Mouse (Mus musculus): ENCODE measurements around the gene Atg9b. TPM values are rescaled to one million over a fixed set of nuclear protein-coding genes. Genes with fewer than 3 reads are reported as not detected.

The Atg9b gene
- total and polyA plus RNA-seq, 2 experiments from 2014 or later, result 5.1 to 8.0 TPM

DNA sequence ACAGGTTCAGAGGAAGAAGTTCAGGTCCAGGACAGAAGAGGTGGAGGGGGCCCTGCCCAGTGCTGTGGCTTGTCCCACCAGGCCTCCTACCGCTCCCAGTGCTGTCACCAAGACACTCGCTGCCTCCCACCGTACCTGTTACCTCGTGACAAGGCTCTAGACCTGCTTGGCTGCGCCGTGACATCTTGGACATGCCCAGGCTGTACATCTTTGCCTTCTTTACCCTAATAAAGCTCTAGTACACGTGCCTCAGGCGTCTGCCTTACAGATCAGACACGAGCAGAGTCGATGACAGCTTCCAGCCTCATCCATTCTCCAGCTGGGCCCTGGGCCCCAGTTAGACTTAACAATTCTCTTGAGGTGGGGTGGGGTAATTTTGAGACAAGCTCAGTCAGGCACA, 25.6 kb upstream of the Atg9b start:
- no peak for DNase-seq
- Histone ChIP-seq H3K4me1 (ENCODE audit: insufficient read depth) (peaks cover 3% of the 10 kb centered on the region; the same call in 1 of the 2 replicates), H3K4me2 (ENCODE audit: low read depth) (no peak overlapping the region), H3K9me3 (ENCODE audit: low read length) (no peaks in the 10 kb centered on the region), H3K27ac (ENCODE audit: low read depth, low read length) (no peak overlapping the region), H3K4me3 (ENCODE audit: low read depth, low read length) (no peak overlapping the region), H3K27me3 (ENCODE audit: insufficient read depth, low read length) (no peaks in the 10 kb centered on the region), H3K36me3 (ENCODE audit: insufficient read depth) (peaks cover 38% of the 10 kb centered on the region), H3K9ac (no peak overlapping the region)
- WGBS, result 91% methylated on average over 10 of the region's 10 CpGs
- TF ChIP-seq CTCF (IDR thresholded peaks at IDR 0.05; ENCODE audit: low read depth), result no peak
- no peak for ATAC-seq

DNA sequence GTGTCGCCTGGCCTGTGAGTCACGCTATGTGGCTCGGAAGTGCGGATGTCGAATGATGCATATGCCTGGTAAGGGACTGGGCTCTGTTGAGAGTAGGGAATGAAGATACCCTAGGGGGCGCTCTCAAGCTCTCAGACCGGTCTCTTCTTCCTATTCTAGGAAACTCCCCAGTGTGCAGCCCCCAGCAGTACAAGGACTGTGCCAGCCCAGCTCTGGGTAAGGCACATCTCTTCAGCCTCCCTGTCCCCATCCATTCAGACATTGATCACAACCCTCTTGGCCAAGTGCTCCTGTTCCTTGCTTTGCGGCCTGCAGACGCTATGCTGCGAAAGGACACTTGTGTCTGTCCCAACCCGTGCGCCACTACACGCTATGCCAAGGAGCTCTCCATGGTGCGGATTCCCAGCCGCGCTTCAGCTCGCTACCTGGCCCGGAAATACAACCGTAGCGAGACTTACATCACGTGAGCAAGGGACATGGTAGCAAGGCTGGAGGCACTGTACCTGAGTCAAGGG, 24.3 kb upstream of the Atg9b start:
- Histone ChIP-seq H3K27me3 (ENCODE audit: insufficient read depth, low read length) (no peaks in the 10 kb centered on the region), H3K36me3 (ENCODE audit: insufficient read depth) (peaks cover 34% of the 10 kb centered on the region), H3K4me2 (ENCODE audit: low read depth) (peak overlapping the region; percentile 6; the same call in 1 of the 2 replicates), H3K9ac (peak overlapping the region; percentile 35), H3K9me3 (ENCODE audit: low read length) (no peaks in the 10 kb centered on the region), H3K4me3 (ENCODE audit: low read depth, low read length) (no peak overlapping the region), H3K27ac (ENCODE audit: low read depth, low read length) (no peak overlapping the region), H3K4me1 (ENCODE audit: insufficient read depth) (no peaks in the 10 kb centered on the region; the same call in 1 of the 2 replicates)
- peak; percentile 74 for DNase-seq
- WGBS, result 2% methylated on average over 21 of the region's 21 CpGs
- peak; percentile 67 for TF ChIP-seq CTCF (IDR thresholded peaks at IDR 0.05; ENCODE audit: low read depth)
- peak; percentile 84 for ATAC-seq

DNA sequence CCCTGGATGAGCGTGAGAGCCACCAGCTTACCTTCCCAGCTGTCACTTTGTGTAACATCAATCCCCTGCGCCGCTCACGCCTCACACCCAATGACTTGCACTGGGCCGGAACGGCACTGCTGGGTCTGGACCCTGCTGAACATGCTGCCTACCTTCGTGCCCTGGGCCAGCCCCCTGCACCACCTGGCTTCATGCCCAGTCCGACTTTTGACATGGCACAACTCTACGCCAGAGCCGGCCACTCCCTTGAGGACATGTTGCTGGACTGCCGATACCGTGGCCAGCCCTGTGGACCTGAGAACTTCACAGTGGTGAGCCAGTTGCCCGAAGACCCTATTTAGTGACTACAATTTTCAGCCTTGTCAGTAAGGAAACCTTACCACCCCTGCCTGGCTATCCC, 22.0 kb upstream of the Atg9b start:
- H3K9ac ChIP-seq, result no peak overlapping the region

DNA sequence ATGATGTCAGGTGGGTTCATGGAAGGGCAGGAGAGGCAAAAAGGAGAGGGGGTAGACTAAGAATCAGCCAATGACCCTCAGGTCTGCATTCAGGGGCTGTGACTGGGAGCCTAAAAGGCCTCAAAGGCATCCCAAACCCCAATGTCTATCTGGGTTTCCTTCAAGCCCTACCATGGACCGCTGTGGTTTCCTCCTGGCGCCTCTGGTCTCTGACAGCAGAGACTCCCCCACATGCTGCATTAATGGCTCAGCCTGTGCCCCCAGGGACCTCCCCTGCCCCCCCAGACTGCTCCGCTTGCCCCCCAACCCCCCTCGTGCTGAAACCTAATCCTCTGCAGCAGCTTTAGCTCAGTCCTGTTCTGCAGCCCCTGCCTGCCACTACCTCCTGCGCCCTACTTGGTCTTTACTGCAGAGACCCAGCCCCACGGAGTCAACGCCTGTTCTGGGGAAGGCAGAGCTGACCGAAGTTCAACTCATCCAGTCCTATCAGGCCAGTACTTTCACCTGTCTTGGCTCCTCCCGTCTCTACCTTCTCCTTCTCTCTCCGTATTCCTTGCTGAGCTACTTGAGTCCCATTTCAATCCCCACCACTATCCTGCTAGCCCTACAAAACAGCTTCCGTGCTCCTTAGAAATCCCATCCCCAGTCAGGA, 21.2 kb upstream of the Atg9b start, which contains the start of gene Asic3:
Asic3 (plus strand) TSS at position 351 of the 652 bp plus-strand sequence.
- no peak for TF ChIP-seq CTCF (IDR thresholded peaks at IDR 0.05; ENCODE audit: low read depth)
- Histone ChIP-seq H3K9ac (no peak within 1 kb of the TSS), H3K9me3 (ENCODE audit: low read length) (no peaks in the 10 kb centered on the region), H3K4me2 (ENCODE audit: low read depth) (no peak within 1 kb of the TSS), H3K4me3 (ENCODE audit: low read depth, low read length) (no peak within 1 kb of the TSS), H3K36me3 (ENCODE audit: insufficient read depth) (peaks cover 8% of the 10 kb centered on the region; the same call in 1 of the 2 replicates), H3K4me1 (ENCODE audit: insufficient read depth) (no peaks in the 10 kb centered on the region; the same call in 1 of the 2 replicates), H3K27ac (ENCODE audit: low read depth, low read length) (no peak within 1 kb of the TSS), H3K27me3 (ENCODE audit: insufficient read depth, low read length) (no peaks in the 10 kb centered on the region)
- DNase-seq (no peak), ATAC-seq (no peak)
- 55% methylated on average over 11 of the region's 11 CpGs for WGBS

More for the DNA sequence above, 22.0 kb upstream of the Atg9b start:
- H3K36me3 ChIP-seq (ENCODE audit: insufficient read depth), result peaks cover 16% of the 10 kb centered on the region
- TF ChIP-seq CTCF (IDR thresholded peaks at IDR 0.05; ENCODE audit: low read depth), result no peak
- no peaks in the 10 kb centered on the region for H3K9me3 ChIP-seq (ENCODE audit: low read length)
- 86% methylated on average over 13 of the region's 13 CpGs for WGBS
- no peak overlapping the region for H3K27ac ChIP-seq (ENCODE audit: low read depth, low read length)
- no peaks in the 10 kb centered on the region; the same call in 1 of the 2 replicates for H3K4me1 ChIP-seq (ENCODE audit: insufficient read depth)
- H3K27me3 ChIP-seq (ENCODE audit: insufficient read depth, low read length), result no peaks in the 10 kb centered on the region
- H3K4me2 ChIP-seq (ENCODE audit: low read depth), result no peak overlapping the region
- DNase-seq (no peak), ATAC-seq (no peak)
- H3K4me3 ChIP-seq (ENCODE audit: low read depth, low read length), result no peak overlapping the region

DNA sequence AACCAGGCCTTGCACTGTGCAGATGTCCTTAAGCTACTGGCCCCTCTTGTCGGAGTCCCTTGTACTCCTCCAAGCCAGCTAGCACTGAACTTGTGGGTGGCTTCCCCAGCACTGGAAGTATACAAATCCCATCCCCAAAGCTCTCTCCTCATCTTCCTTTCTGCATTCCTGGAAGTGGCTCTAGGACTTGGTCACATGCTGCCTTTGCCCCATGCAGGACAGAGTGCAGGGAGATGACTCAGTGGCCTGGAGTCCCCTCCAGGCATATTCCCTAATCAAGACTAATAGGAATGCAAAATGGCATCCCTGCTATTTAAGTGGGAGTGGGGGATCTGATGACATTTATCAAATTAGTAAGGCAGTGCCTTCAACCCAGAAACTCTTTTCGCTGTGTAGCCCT, 20.1 kb upstream of the Atg9b start:
- peaks cover 12% of the 10 kb centered on the region for H3K36me3 ChIP-seq (ENCODE audit: insufficient read depth)
- H3K27me3 ChIP-seq (ENCODE audit: insufficient read depth, low read length), result no peaks in the 10 kb centered on the region
- no peaks in the 10 kb centered on the region; the same call in 1 of the 2 replicates for H3K4me1 ChIP-seq (ENCODE audit: insufficient read depth)
- WGBS, result 87% methylated on average over 2 of the region's 2 CpGs
- H3K27ac ChIP-seq (ENCODE audit: low read depth, low read length), result no peak overlapping the region
- no peak overlapping the region for H3K4me2 ChIP-seq (ENCODE audit: low read depth)
- ATAC-seq (no peak), DNase-seq (no peak)
- TF ChIP-seq CTCF (IDR thresholded peaks at IDR 0.05; ENCODE audit: low read depth), result no peak
- no peak overlapping the region for H3K9ac ChIP-seq
- H3K9me3 ChIP-seq (ENCODE audit: low read length), result no peaks in the 10 kb centered on the region
- no peak overlapping the region for H3K4me3 ChIP-seq (ENCODE audit: low read depth, low read length)

DNA sequence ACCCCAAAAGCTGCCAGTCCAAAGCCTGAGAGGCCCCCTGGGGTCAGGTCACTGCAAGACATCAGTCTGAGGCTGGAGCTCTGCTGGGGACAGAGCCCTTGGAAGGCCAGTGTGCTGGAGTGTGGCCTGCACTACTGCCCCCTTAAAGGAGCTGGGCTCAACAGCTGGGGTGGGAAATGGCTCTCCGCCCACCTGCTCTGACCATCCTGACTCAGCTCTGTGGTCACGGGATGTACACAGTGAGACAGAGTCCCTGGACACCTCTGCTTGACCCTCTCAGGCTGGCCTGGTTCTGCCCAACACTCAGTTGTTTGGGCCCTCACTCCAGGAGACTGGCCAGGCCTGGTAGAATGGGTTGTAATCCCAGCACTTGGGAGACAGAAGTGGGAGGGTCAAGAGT, 17.5 kb upstream of the Atg9b start:
- Histone ChIP-seq H3K27me3 (ENCODE audit: insufficient read depth, low read length) (no peaks in the 10 kb centered on the region), H3K9ac (no peak overlapping the region), H3K9me3 (ENCODE audit: low read length) (no peaks in the 10 kb centered on the region), H3K36me3 (ENCODE audit: insufficient read depth) (peaks cover 33% of the 10 kb centered on the region), H3K4me3 (ENCODE audit: low read depth, low read length) (no peak overlapping the region), H3K4me2 (ENCODE audit: low read depth) (no peak overlapping the region), H3K4me1 (ENCODE audit: insufficient read depth) (no peaks in the 10 kb centered on the region), H3K27ac (ENCODE audit: low read depth, low read length) (no peak overlapping the region)
- TF ChIP-seq CTCF (IDR thresholded peaks at IDR 0.05; ENCODE audit: low read depth), result no peak
- 68% methylated on average over 2 of the region's 2 CpGs for WGBS
- ATAC-seq (no peak), DNase-seq (no peak)

DNA sequence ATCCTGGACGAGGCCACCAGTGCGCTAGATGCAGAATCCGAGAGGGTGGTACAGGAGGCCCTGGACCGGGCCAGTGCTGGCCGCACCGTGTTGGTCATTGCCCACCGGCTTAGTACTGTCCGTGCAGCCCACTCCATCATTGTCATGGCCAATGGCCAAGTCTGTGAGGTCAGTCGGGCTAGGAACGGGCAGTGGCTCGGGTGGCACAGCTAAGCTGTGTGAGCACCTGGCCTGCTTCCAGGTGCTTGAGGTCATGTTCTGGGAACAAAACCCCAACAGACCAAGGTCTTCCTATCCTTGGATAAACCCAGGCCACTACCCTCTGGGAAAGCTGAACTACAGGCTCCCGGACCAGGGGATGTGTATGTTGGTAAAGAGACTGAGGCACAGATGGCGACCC, 16.7 kb upstream of the Atg9b start:
- H3K4me2 ChIP-seq (ENCODE audit: low read depth), result no peak overlapping the region
- no peak overlapping the region for H3K9ac ChIP-seq
- peaks cover 41% of the 10 kb centered on the region for H3K36me3 ChIP-seq (ENCODE audit: insufficient read depth)
- DNase-seq (no peak), ATAC-seq (no peak)
- no peak for TF ChIP-seq CTCF (IDR thresholded peaks at IDR 0.05; ENCODE audit: low read depth)
- WGBS, result 77% methylated on average over 13 of the region's 13 CpGs
- H3K9me3 ChIP-seq (ENCODE audit: low read length), result no peaks in the 10 kb centered on the region
- no peak overlapping the region for H3K27ac ChIP-seq (ENCODE audit: low read depth, low read length)
- no peaks in the 10 kb centered on the region for H3K4me1 ChIP-seq (ENCODE audit: insufficient read depth)
- no peaks in the 10 kb centered on the region for H3K27me3 ChIP-seq (ENCODE audit: insufficient read depth, low read length)
- H3K4me3 ChIP-seq (ENCODE audit: low read depth, low read length), result no peak overlapping the region

Data from forebrain, postnatal 0 days (tissue).